Comparison of ENCODE assay signal across 16 mouse cellular contexts in the genomic region with DNA sequence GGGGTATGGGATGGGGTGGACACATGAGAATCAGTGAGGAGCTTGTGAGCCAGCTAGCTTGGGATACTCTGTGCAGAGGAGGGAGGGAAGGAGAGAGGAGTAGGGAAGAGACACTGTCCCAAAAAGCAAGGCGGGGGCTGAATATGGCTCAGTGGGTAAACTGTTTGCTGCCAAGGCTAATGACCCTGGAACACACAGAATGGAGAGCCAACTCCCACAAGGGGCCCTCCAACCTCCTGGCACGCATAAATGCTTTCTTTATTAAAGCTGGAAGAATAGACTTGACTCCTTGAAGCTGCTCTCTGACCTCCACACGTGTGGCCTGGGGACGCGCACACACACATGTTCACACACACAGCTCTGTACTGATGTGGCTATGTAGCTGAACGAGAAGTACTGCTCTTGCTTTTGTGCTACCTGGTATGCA. TPM values are rescaled to one million over a fixed set of nuclear protein-coding genes. Genes with fewer than 3 reads are reported as not detected.
A peak's percentile ranks its signal among the peaks of the same experiment; 100 is the strongest.
DNase-seq lines count a peak whose midpoint lies in the region; ATAC-seq lines count a peak whose summit lies in the region.
"Had no signal": no experiment of that assay in that cellular context is flagged by ENCODE, and none has a peak within 500 bp of the region (broad histone marks: within the 10 kb centered on the region; RNA-seq: fewer than 3 reads in every experiment).

No protein-coding gene starts in this region.

- 58% methylated on average over 6 of the region's 6 CpGs for WGBS in forebrain, embryonic 15.5 days
- 63% methylated on average over 6 of the region's 6 CpGs for WGBS in forebrain, embryonic 13.5 days
- whole genome bisulfite sequencing in embryonic facial prominence, embryonic 15.5 days: 45% methylated on average over 6 of the region's 6 CpGs
- WGBS in limb, embryonic 15.5 days: 44% methylated on average over 6 of the region's 6 CpGs
- 86% methylated on average over 6 of the region's 6 CpGs for WGBS in heart, embryonic 11.5 days (ENCODE audit: insufficient replicate concordance)

- H3K9me3 ChIP-seq in forebrain, embryonic 15.5 days: no peaks in the 10 kb centered on the region
- H3K9me3 ChIP-seq in forebrain, embryonic 13.5 days (replicated peaks): no peaks in the 10 kb centered on the region
- no peaks in the 10 kb centered on the region for H3K9me3 ChIP-seq in embryonic facial prominence, embryonic 15.5 days (replicated peaks)
- no peaks in the 10 kb centered on the region for H3K9me3 ChIP-seq in limb, embryonic 15.5 days
- H3K9me3 ChIP-seq in heart, embryonic 11.5 days (replicated peaks; ENCODE audit: control insufficient read depth, low read length): no peaks in the 10 kb centered on the region
- H3K9me3 ChIP-seq: G1E; stomach, embryonic 15.5 days had no signal

- peaks cover 15% of the 10 kb centered on the region for H3K36me3 ChIP-seq in forebrain, embryonic 15.5 days
- peaks cover 61% of the 10 kb centered on the region for H3K36me3 ChIP-seq in forebrain, embryonic 13.5 days (ENCODE audit: poor library complexity, severe bottlenecking)
- H3K36me3 ChIP-seq in embryonic facial prominence, embryonic 15.5 days: peaks cover 39% of the 10 kb centered on the region
- H3K36me3 ChIP-seq in limb, embryonic 15.5 days: peaks cover 45% of the 10 kb centered on the region
- H3K36me3 ChIP-seq in heart, embryonic 11.5 days (ENCODE audit: control insufficient read depth, insufficient read depth, low read length): peaks cover 17% of the 10 kb centered on the region

- peak; percentile 46; the same call in 1 of the 2 replicates for ATAC-seq in forebrain, embryonic 15.5 days (replicated peaks)
- no peak for ATAC-seq in forebrain, embryonic 13.5 days
- ATAC-seq in embryonic facial prominence, embryonic 15.5 days (ENCODE audit: insufficient number of reproducible peaks, low FRiP score, low TSS enrichment, low read depth): peak; percentile 56
- ATAC-seq in limb, embryonic 15.5 days (ENCODE audit: insufficient number of reproducible peaks, low FRiP score, low TSS enrichment, low read depth): peak; percentile 46
- ATAC-seq in heart, embryonic 11.5 days (replicated peaks; ENCODE audit: insufficient number of reproducible peaks, low FRiP score, low TSS enrichment): no peak

- 0 out of 2 replicates have a peak, but pooled peaks cover 7% of the 10 kb centered on the region for H3K4me1 ChIP-seq in forebrain, embryonic 15.5 days
- H3K4me1 ChIP-seq in forebrain, embryonic 13.5 days: 0 out of 2 replicates have a peak, but pooled peaks cover 3% of the 10 kb centered on the region
- peaks cover 21% of the 10 kb centered on the region for H3K4me1 ChIP-seq in embryonic facial prominence, embryonic 15.5 days
- H3K4me1 ChIP-seq in limb, embryonic 15.5 days: peaks cover 21% of the 10 kb centered on the region
- no peaks in the 10 kb centered on the region for H3K4me1 ChIP-seq in heart, embryonic 11.5 days (ENCODE audit: control insufficient read depth, insufficient read depth, low read length)
- H3K4me1 ChIP-seq: stomach, embryonic 15.5 days had no signal

- no peak overlapping the region for H3K4me3 ChIP-seq in forebrain, embryonic 15.5 days
- H3K4me3 ChIP-seq in forebrain, embryonic 13.5 days: no peak overlapping the region
- H3K4me3 ChIP-seq in embryonic facial prominence, embryonic 15.5 days (replicated peaks): no peak overlapping the region
- H3K4me3 ChIP-seq in limb, embryonic 15.5 days: no peak overlapping the region
- H3K4me3 ChIP-seq in heart, embryonic 11.5 days (ENCODE audit: low read depth, low read length): no peak overlapping the region
- H3K4me3 ChIP-seq: stomach, embryonic 15.5 days had no signal

- no peak overlapping the region for H3K27ac ChIP-seq in forebrain, embryonic 15.5 days (replicated peaks)
- no peak overlapping the region for H3K27ac ChIP-seq in forebrain, embryonic 13.5 days
- peak overlapping the region; percentile 88 for H3K27ac ChIP-seq in embryonic facial prominence, embryonic 15.5 days (replicated peaks)
- H3K27ac ChIP-seq in limb, embryonic 15.5 days: peak overlapping the region; percentile 80
- no peak overlapping the region for H3K27ac ChIP-seq in heart, embryonic 11.5 days (ENCODE audit: low read depth, low read length)
- H3K27ac ChIP-seq: liver, embryonic 14.5 days; macrophage; stomach, embryonic 15.5 days had no signal

- H3K27me3 ChIP-seq in forebrain, embryonic 15.5 days: no peaks in the 10 kb centered on the region
- H3K27me3 ChIP-seq in forebrain, embryonic 13.5 days: no peaks in the 10 kb centered on the region
- H3K27me3 ChIP-seq in embryonic facial prominence, embryonic 15.5 days: no peaks in the 10 kb centered on the region
- H3K27me3 ChIP-seq in limb, embryonic 15.5 days: no peaks in the 10 kb centered on the region
- H3K27me3 ChIP-seq in heart, embryonic 11.5 days (ENCODE audit: control insufficient read depth, insufficient read depth, low read length): no peaks in the 10 kb centered on the region
- H3K27me3 ChIP-seq: stomach, embryonic 15.5 days had no signal

- peak; percentile 7 for DNase-seq in lung, postnatal 10 days
- no peak for DNase-seq in lung, postnatal 25 days (ENCODE audit: low spot score)
- no peak for DNase-seq in frontal cortex, postnatal 14 days (ENCODE audit: low spot score in 2 of 2)
- DNase-seq: B cell, adult 2 months; heart, postnatal 14 days; kidney, adult 11 months had no signal

- no peak overlapping the region for H3K9ac ChIP-seq in forebrain, embryonic 15.5 days (replicated peaks)
- H3K9ac ChIP-seq in forebrain, embryonic 13.5 days: no peak overlapping the region
- no peak overlapping the region for H3K9ac ChIP-seq in embryonic facial prominence, embryonic 15.5 days
- H3K9ac ChIP-seq in limb, embryonic 15.5 days: no peak overlapping the region
- no peak overlapping the region for H3K9ac ChIP-seq in heart, embryonic 11.5 days (ENCODE audit: low read depth, low read length)
- H3K9ac ChIP-seq: liver, embryonic 14.5 days; stomach, embryonic 15.5 days had no signal

- H3K4me2 ChIP-seq in forebrain, embryonic 15.5 days (replicated peaks): no peak overlapping the region
- H3K4me2 ChIP-seq in forebrain, embryonic 13.5 days: no peak overlapping the region
- no peak overlapping the region; the same call in 1 of the 2 replicates for H3K4me2 ChIP-seq in embryonic facial prominence, embryonic 15.5 days (replicated peaks)
- H3K4me2 ChIP-seq in limb, embryonic 15.5 days: no peak overlapping the region
- no peak overlapping the region for H3K4me2 ChIP-seq in heart, embryonic 11.5 days
- H3K4me2 ChIP-seq: stomach, embryonic 15.5 days had no signal

RNA-seq across cellular contexts. Expression of a gene that starts 33.1 kb away (rescaled TPM):
- 38.6 and 43.3 TPM in 2 replicates for polyA plus RNA-seq in forebrain, embryonic 15.5 days (2015; fragmentation: Nextera tagmentation; extraction: Ambion mirVana)
- polyA plus RNA-seq in forebrain, embryonic 13.5 days (2015; fragmentation: Nextera tagmentation; extraction: Ambion mirVana): 64.6 and 69.6 TPM in 2 replicates
- 68.1 and 75.8 TPM in 2 replicates for polyA plus RNA-seq in embryonic facial prominence, embryonic 15.5 days (2015; fragmentation: Nextera tagmentation; extraction: Ambion mirVana)
- polyA plus RNA-seq in limb, embryonic 15.5 days (2015; fragmentation: Nextera tagmentation; extraction: Ambion mirVana): 95.9 and 103 TPM in 2 replicates
- polyA plus RNA-seq in heart, embryonic 11.5 days (2014; fragmentation: Nextera tagmentation; extraction: Ambion mirVana): 27.2 and 31.3 TPM in 2 replicates

RNA-seq across cellular contexts. Expression of a gene that starts 35.3 kb away (rescaled TPM):
- 49.6 and 56.9 TPM in 2 replicates for polyA plus RNA-seq in forebrain, embryonic 15.5 days (2015; fragmentation: Nextera tagmentation; extraction: Ambion mirVana)
- 63.4 and 66.3 TPM in 2 replicates for polyA plus RNA-seq in forebrain, embryonic 13.5 days (2015; fragmentation: Nextera tagmentation; extraction: Ambion mirVana)
- 86.3 and 87.5 TPM in 2 replicates for polyA plus RNA-seq in embryonic facial prominence, embryonic 15.5 days (2015; fragmentation: Nextera tagmentation; extraction: Ambion mirVana)
- polyA plus RNA-seq in limb, embryonic 15.5 days (2015; fragmentation: Nextera tagmentation; extraction: Ambion mirVana): 91.5 and 98.2 TPM in 2 replicates
- polyA plus RNA-seq in heart, embryonic 11.5 days (2014; fragmentation: Nextera tagmentation; extraction: Ambion mirVana): 50.0 and 50.1 TPM in 2 replicates

RNA-seq across cellular contexts. Expression of a gene that starts 50.4 kb away (rescaled TPM):
- not detected in 2 replicates for polyA plus RNA-seq in forebrain, embryonic 15.5 days (2015; fragmentation: Nextera tagmentation; extraction: Ambion mirVana)
- not detected in 2 replicates for polyA plus RNA-seq in forebrain, embryonic 13.5 days (2015; fragmentation: Nextera tagmentation; extraction: Ambion mirVana)
- 1.2 and 1.6 TPM in 2 replicates for polyA plus RNA-seq in embryonic facial prominence, embryonic 15.5 days (2015; fragmentation: Nextera tagmentation; extraction: Ambion mirVana)
- 1.3 and 1.5 TPM in 2 replicates for polyA plus RNA-seq in limb, embryonic 15.5 days (2015; fragmentation: Nextera tagmentation; extraction: Ambion mirVana)
- not detected in 2 replicates for polyA plus RNA-seq in heart, embryonic 11.5 days (2014; fragmentation: Nextera tagmentation; extraction: Ambion mirVana)
- polyA plus RNA-seq: G1E; macrophage; small intestine, adult 2 months had no signal

Comparison
In these comparisons a context has a peak if more than half of its experiments do, and no peak if none do; other contexts are left out.
1. ATAC-seq: peak in forebrain, embryonic 15.5 days (single experiment), embryonic facial prominence, embryonic 15.5 days (single experiment) and limb, embryonic 15.5 days (single experiment); none in forebrain, embryonic 13.5 days (single experiment) and heart, embryonic 11.5 days (single experiment).
2. H3K27ac ChIP-seq: peak in embryonic facial prominence, embryonic 15.5 days (single experiment) and limb, embryonic 15.5 days (single experiment); none in forebrain, embryonic 15.5 days (single experiment), forebrain, embryonic 13.5 days (single experiment) and heart, embryonic 11.5 days (single experiment).